Mouse (Mus musculus) CH12.LX (cell line): ENCODE data around the gene Fryl. TPM values are rescaled to one million over a fixed set of nuclear protein-coding genes. Genes with fewer than 3 reads are reported as not detected.

ENCODE experiments used
- DNase-seq: peaks from one replicate; pipeline ENCODE4 v3.0.0-alpha.2; 2013; ENCODE audit errors: extremely low read depth
- H3K27ac ChIP-seq: 2 replicates; pipeline ENCODE4 v1.5.1; 2012; ENCODE audit warnings: low read depth, mild to moderate bottlenecking, control low read depth, moderate library complexity; ENCODE audit not compliant: insufficient read depth
- H3K27me3 ChIP-seq: replicated peaks from 2 replicates; pipeline ENCODE3; 2012; ENCODE audit warnings: inconsistent platforms
- H3K36me3 ChIP-seq, 2 experiments: replicated peaks in 1 of 2; 2 replicates each; pipeline versions ENCODE3 to v1.6.1; 2012; ENCODE audit warnings: inconsistent platforms in 1 of 2, low read length in 1 of 2, mild to moderate bottlenecking in 1 of 2, mixed read lengths in 1 of 2, moderate library complexity in 1 of 2; ENCODE audit not compliant: control insufficient read depth in 1 of 2, insufficient read depth in 1 of 2
- H3K4me1 ChIP-seq, 2 experiments: 2 replicates each; pipeline ENCODE4 v1.6.1; 2012; ENCODE audit warnings: inconsistent platforms in 1 of 2, moderate library complexity in 1 of 2; ENCODE audit not compliant: insufficient read depth in 2 of 2, control insufficient read depth in 1 of 2
- H3K4me2 ChIP-seq: 2 replicates; pipeline ENCODE4 v1.6.1; 2012; ENCODE audit warnings: low read depth, mild to moderate bottlenecking, control low read depth; ENCODE audit not compliant: poor library complexity, insufficient read depth, severe bottlenecking
- H3K4me3 ChIP-seq, 3 experiments: fragments of 150-350 bp in 1 of 3; sonication (generic) in 1 of 3; replicated peaks in 1 of 3; 2 replicates each; pipeline versions ENCODE3 to v1.5.1; 2011 to 2012; ENCODE audit warnings: low read depth in 2 of 3, low read length in 2 of 3, mild to moderate bottlenecking in 2 of 3, moderate library complexity in 2 of 3, control low read depth in 1 of 3, improper control_type of control experiment in 1 of 3, inconsistent platforms in 1 of 3, mixed read lengths in 1 of 3; ENCODE audit not compliant: poor library complexity in 1 of 3
- H3K79me2 ChIP-seq: replicated peaks from 2 replicates; pipeline ENCODE4 v1.6.1; 2012; ENCODE audit warnings: mild to moderate bottlenecking, moderate library complexity; ENCODE audit not compliant: control insufficient read depth, poor library complexity, insufficient read depth, severe bottlenecking; ENCODE audit errors: extremely low read depth
- H3K9ac ChIP-seq: 2 replicates; pipeline ENCODE4 v1.6.1; 2012; ENCODE audit warnings: low read depth, mild to moderate bottlenecking, control low read depth, moderate library complexity; ENCODE audit not compliant: insufficient read depth
- H3K9me3 ChIP-seq: replicated peaks from 2 replicates; pipeline ENCODE3; 2012; ENCODE audit warnings: low read length, inconsistent platforms, mixed read lengths
- BHLHE40 ChIP-seq: IDR thresholded peaks from 2 replicates; pipeline ENCODE4 v1.6.1; 2011; ENCODE audit warnings: mild to moderate bottlenecking, low read depth, low read length, improper control_type of control experiment
- CHD2 ChIP-seq: IDR thresholded peaks from 2 replicates; pipeline ENCODE4 v1.6.1; 2011; ENCODE audit warnings: low read length, improper control_type of control experiment
- CTCF ChIP-seq, 2 experiments: IDR thresholded peaks in 1 of 2; conservative IDR thresholded peaks in 1 of 2; 2 replicates each; pipeline ENCODE4 v1.5.1; 2011 to 2012; ENCODE audit warnings: low read depth in 2 of 2, low read length in 2 of 2, improper control_type of control experiment in 1 of 2, inconsistent platforms in 1 of 2, mild to moderate bottlenecking in 1 of 2, moderate library complexity in 1 of 2
- EP300 ChIP-seq: IDR thresholded peaks from 2 replicates; pipeline ENCODE4 v1.6.1; 2011; ENCODE audit warnings: low read length, improper control_type of control experiment
- GABPA ChIP-seq: IDR thresholded peaks from 2 replicates; pipeline ENCODE4 v1.6.1; 2012; ENCODE audit warnings: low read depth, low read length, improper control_type of control experiment, inconsistent platforms; ENCODE audit not compliant: insufficient replicate concordance
- JUN ChIP-seq: IDR thresholded peaks from 2 replicates; pipeline ENCODE4 v1.6.1; 2011; ENCODE audit warnings: low read depth, mild to moderate bottlenecking, low read length, improper control_type of control experiment, moderate library complexity; ENCODE audit not compliant: insufficient read depth
- JUND ChIP-seq: conservative IDR thresholded peaks from 2 replicates; pipeline ENCODE4 v1.6.1; 2011; ENCODE audit warnings: low read depth, low read length, improper control_type of control experiment
- MEF2A ChIP-seq: IDR thresholded peaks from 2 replicates; pipeline ENCODE4 v1.6.1; 2014; ENCODE audit warnings: low read depth, mild to moderate bottlenecking, inconsistent platforms, low read length, improper control_type of control experiment, borderline replicate concordance
- MYC ChIP-seq: IDR thresholded peaks from 2 replicates; pipeline ENCODE4 v1.6.1; 2011; ENCODE audit warnings: low read depth, mild to moderate bottlenecking, improper control_type of control experiment, low read length
- NRF1 ChIP-seq: IDR thresholded peaks from 2 replicates; pipeline ENCODE4 v1.6.1; 2014; ENCODE audit warnings: low read depth, mild to moderate bottlenecking, inconsistent platforms, low read length, improper control_type of control experiment, moderate library complexity
- POLR2AphosphoS2 ChIP-seq: IDR thresholded peaks from 2 replicates; pipeline ENCODE4 v1.6.1; 2011; ENCODE audit warnings: low read depth, low read length, improper control_type of control experiment
- RAD21 ChIP-seq: IDR thresholded peaks from 2 replicates; pipeline ENCODE4 v1.6.1; 2011; ENCODE audit warnings: low read depth, mild to moderate bottlenecking, low read length, improper control_type of control experiment, moderate library complexity
- SMC3 ChIP-seq: IDR thresholded peaks from 2 replicates; pipeline ENCODE4 v1.6.1; 2011; ENCODE audit warnings: low read depth, low read length, improper control_type of control experiment
- TCF12 ChIP-seq: IDR thresholded peaks from 2 replicates; pipeline ENCODE4 v1.6.1; 2014; ENCODE audit warnings: low read depth, mild to moderate bottlenecking, inconsistent platforms, low read length, improper control_type of control experiment
- UBTF ChIP-seq: IDR thresholded peaks from 2 replicates; pipeline ENCODE4 v1.6.1; 2012; ENCODE audit warnings: low read depth, mild to moderate bottlenecking, inconsistent platforms, low read length, improper control_type of control experiment, moderate library complexity
- ZC3H11A ChIP-seq: IDR thresholded peaks from 2 replicates; pipeline ENCODE4 v1.6.1; 2012; ENCODE audit warnings: low read depth, mild to moderate bottlenecking, inconsistent platforms, low read length, improper control_type of control experiment
- ZKSCAN1 ChIP-seq: IDR thresholded peaks from 2 replicates; pipeline ENCODE4 v1.6.1; 2012; ENCODE audit warnings: low read depth, inconsistent platforms, low read length, improper control_type of control experiment, borderline replicate concordance
- dilution Hi-C: fragments of 300-500 bp; cut with MboI; formaldehyde crosslinking; loops from 2 replicates; pipeline ENCODE4 v1.14.3; 2020; ENCODE audit warnings: low sequenced_read_pairs; ENCODE audit not compliant: extremely low pct_unique_long_range_greater_than_20kb, extremely low pct_ligation_motif_present
- in situ Hi-C: fragments of 300-500 bp; cut with MboI; formaldehyde crosslinking; loops from 3 replicates; pipeline ENCODE4 v1.14.3; 2019; ENCODE audit warnings: low sequenced_read_pairs, low pct_ligation_motif_present, low pct_unique_long_range_greater_than_20kb, mixed read lengths
- polyA plus RNA-seq: library from polyadenylated mRNA; unstranded; fragments of >175 nt; gene quantifications from 2 replicates; pipeline ENCODE4 v1.2.1, GENCODE M21; 2012; ENCODE audit warnings: low read depth; ENCODE audit not compliant: insufficient read length
- total RNA-seq, 2 experiments: library from RNA; depleted of rRNA; stranded (reverse); fragments of 300-350 nt in 1 of 2; fragments of >200 nt in 1 of 2; gene quantifications; 2 replicates each; pipeline ENCODE4 v1.2.3; 2012 to 2014

Fryl gene
- total and polyA plus RNA-seq, 3 experiments, result 23.2 to 38.4 (median 31.3) TPM

- Histone ChIP-seq H3K4me1 (peaks cover 3 to 24% of the 10 kb centered on the region in 2 experiments; a peak in 3 of 4 replicates), H3K27me3 (no peaks in the 10 kb centered on the region), H3K9ac (no peak overlapping the region), H3K27ac (no peak overlapping the region), H3K9me3 (peaks cover 6% of the 10 kb centered on the region), H3K36me3 (peaks cover 0 to 21% of the 10 kb centered on the region in 2 experiments), H3K79me2 (peaks cover 5% of the 10 kb centered on the region), H3K4me3 (no peak overlapping the region), H3K4me2 (no peak overlapping the region)
- dilution Hi-C loops, result no loop called here
- DNase-seq, result no peak
- no peak for TF ChIP-seq CTCF (conservative IDR thresholded peaks at IDR 0.05 in 1 of 2, IDR thresholded peaks at IDR 0.05 in 1 of 2; ENCODE audit: low read depth in 2 of 2, low read length in 2 of 2)
- no peak for TF ChIP-seq GABPA
- no peak for TF ChIP-seq TCF12
- TF ChIP-seq RAD21, result no peak
- in situ Hi-C loops, result no loop called here
Measured at GRCm38 (mm10) chr5:73171203-73171602, 85.2 kb downstream of the Fryl start.

- no peak for DNase-seq
- peaks cover 0 to 21% of the 10 kb centered on the region in 2 experiments; a peak in 3 of 4 replicates for H3K4me1 ChIP-seq
- no peak overlapping the region for H3K4me2 ChIP-seq
- no peak overlapping the region for H3K9ac ChIP-seq
- H3K27ac ChIP-seq, result no peak overlapping the region
- H3K36me3 ChIP-seq, result peaks cover 0 to 17% of the 10 kb centered on the region in 2 experiments
- no peaks in the 10 kb centered on the region for H3K9me3 ChIP-seq
- TF ChIP-seq MYC, result no peak
- TF ChIP-seq BHLHE40, result no peak
- no peak for TF ChIP-seq ZC3H11A
- TF ChIP-seq JUN, result no peak
- TF ChIP-seq JUND, result no peak
- no peak for TF ChIP-seq SMC3
- no peak for TF ChIP-seq NRF1
- no peak for TF ChIP-seq POLR2AphosphoS2
- TF ChIP-seq UBTF, result no peak
- no peak for TF ChIP-seq EP300
- TF ChIP-seq MEF2A, result no peak
- TF ChIP-seq CHD2, result no peak
- TF ChIP-seq ZKSCAN1, result no peak
- dilution Hi-C loops (no loop called here), in situ Hi-C loops (no loop called here)
- H3K27me3 ChIP-seq, result no peaks in the 10 kb centered on the region
- peaks cover 5% of the 10 kb centered on the region; the same call in 1 of the 2 replicates for H3K79me2 ChIP-seq
- no peak overlapping the region for H3K4me3 ChIP-seq
Measured at GRCm38 (mm10) chr5:73168769-73169272, 87.6 kb downstream of the Fryl start.
